Mouse (Mus musculus) CD4-positive, CD25-positive, alpha-beta regulatory T cell, adult 2 months (primary cell): ENCODE results near the gene Fam174b.

Source experiments
- DNase-seq: peaks from one replicate; pipeline ENCODE4 v3.0.0-alpha.2; 2012; ENCODE audit warnings: low read depth, low spot score

The Fam174b gene

GRCm38 (mm10) chr7:73749339-73749738, 9.2 kb downstream of the Fam174b start:
- peak; percentile 10 for DNase-seq

- DNase-seq = no peak
These were observed 9.9 kb downstream of the Fam174b start for GRCm38 (mm10) chr7:73749983-73750382.

- no peak for DNase-seq
These were observed 13.5 kb downstream of the Fam174b start for GRCm38 (mm10) chr7:73753598-73753997.

GRCm38 (mm10) chr7:73755377-73756110, 15.4 kb downstream of the Fam174b start:
- no peak for DNase-seq

GRCm38 (mm10) chr7:73761691-73762189, 21.6 kb downstream of the Fam174b start:
- DNase-seq = no peak

- DNase-seq = no peak
These were observed 24.6 kb downstream of the Fam174b start for GRCm38 (mm10) chr7:73764679-73765078.

GRCm38 (mm10) chr7:73765186-73765903, 25.2 kb downstream of the Fam174b start:
- no peak for DNase-seq

- no peak for DNase-seq
These were observed 29.1 kb downstream of the Fam174b start for GRCm38 (mm10) chr7:73769224-73769623.

GRCm38 (mm10) chr7:73771384-73772274, 31.5 kb downstream of the Fam174b start:
- peak; percentile 34 for DNase-seq

- DNase-seq = peak; percentile 7
These were observed 32.2 kb downstream of the Fam174b start for GRCm38 (mm10) chr7:73772275-73772765.

- DNase-seq = no peak
These were observed 34.7 kb downstream of the Fam174b start for GRCm38 (mm10) chr7:73774781-73775180.

GRCm38 (mm10) chr7:73777777-73778176, 37.7 kb downstream of the Fam174b start:
- DNase-seq = no peak

GRCm38 (mm10) chr7:73784736-73785428, 44.8 kb downstream of the Fam174b start:
- DNase-seq = no peak

GRCm38 (mm10) chr7:73785815-73786214, 45.7 kb downstream of the Fam174b start:
- no peak for DNase-seq

- DNase-seq = no peak
These were observed 47.4 kb downstream of the Fam174b start for GRCm38 (mm10) chr7:73787513-73787912.

GRCm38 (mm10) chr7:73791096-73791495, 51.0 kb downstream of the Fam174b start:
- DNase-seq = no peak

GRCm38 (mm10) chr7:73792155-73792554, 52.1 kb downstream of the Fam174b start:
- DNase-seq = no peak

GRCm38 (mm10) chr7:73792641-73793040, 52.5 kb downstream of the Fam174b start:
- DNase-seq = no peak

GRCm38 (mm10) chr7:73809261-73809660, 69.2 kb downstream of the Fam174b start:
- DNase-seq = no peak

- DNase-seq = no peak
These were observed 71.3 kb downstream of the Fam174b start for GRCm38 (mm10) chr7:73811439-73811838.

GRCm38 (mm10) chr7:73812176-73812575, 72.1 kb downstream of the Fam174b start:
- no peak for DNase-seq
